Mouse (Mus musculus): ENCODE measurements at regions not wholly inside any gene's neighbourhood (a gene's known extent, or its start where the extent isn't known, plus 50 kb on each side); places are given as distances from the start of the nearest gene placed in this dataset.
"Not testable (repeated sequence)": the region's sequence is repeated elsewhere in the genome, so short reads cannot be mapped to it uniquely, and the experiment has no call there.

GRCm38 (mm10) chr17:63719771-63720170 lies 143.1 kb upstream of the Fer start:
- Histone ChIP-seq H3K27me3 (ENCODE audit: insufficient read depth, low read length) (no peaks in the 10 kb centered on the region), H3K9me3 (ENCODE audit: low read depth, low read length) (no peaks in the 10 kb centered on the region), H3K9ac (no peak overlapping the region), H3K4me1 (ENCODE audit: insufficient read depth) (no peaks in the 10 kb centered on the region), H3K4me2 (no peak overlapping the region), H3K27ac (ENCODE audit: low read depth) (no peak overlapping the region), H3K4me3 (ENCODE audit: low read depth, low read length) (no peak overlapping the region), H3K36me3 (ENCODE audit: insufficient read depth) (no peaks in the 10 kb centered on the region)
- DNase-seq (no peak), ATAC-seq (ENCODE audit: insufficient read depth) (no peak)
- no peak for TF ChIP-seq CTCF (IDR thresholded peaks at IDR 0.05; ENCODE audit: low read depth)
- 64% methylated on average over 4 of the region's 4 CpGs for whole genome bisulfite sequencing

GRCm38 (mm10) chr17:63720883-63721282 lies 142.0 kb upstream of the Fer start:
- H3K9ac ChIP-seq: no peak overlapping the region
- H3K27me3 ChIP-seq (ENCODE audit: insufficient read depth, low read length): no peaks in the 10 kb centered on the region
- TF ChIP-seq CTCF (IDR thresholded peaks at IDR 0.05; ENCODE audit: low read depth): no peak
- DNase-seq (peak; percentile 33), ATAC-seq (ENCODE audit: insufficient read depth) (no peak)
- H3K4me1 ChIP-seq (ENCODE audit: insufficient read depth): no peaks in the 10 kb centered on the region
- no peak overlapping the region for H3K4me3 ChIP-seq (ENCODE audit: low read depth, low read length)
- no peaks in the 10 kb centered on the region for H3K9me3 ChIP-seq (ENCODE audit: low read depth, low read length)
- no peak overlapping the region for H3K4me2 ChIP-seq
- no peaks in the 10 kb centered on the region for H3K36me3 ChIP-seq (ENCODE audit: insufficient read depth)
- H3K27ac ChIP-seq (ENCODE audit: low read depth): no peak overlapping the region
- 26% methylated on average over 4 of the region's 4 CpGs for WGBS

GRCm38 (mm10) chr17:63722434-63723004 lies 140.3 kb upstream of the Fer start:
- Histone ChIP-seq H3K9ac (no peak overlapping the region), H3K9me3 (ENCODE audit: low read depth, low read length) (no peaks in the 10 kb centered on the region), H3K4me3 (ENCODE audit: low read depth, low read length) (no peak overlapping the region), H3K36me3 (ENCODE audit: insufficient read depth) (no peaks in the 10 kb centered on the region), H3K27ac (ENCODE audit: low read depth) (no peak overlapping the region), H3K27me3 (ENCODE audit: insufficient read depth, low read length) (no peaks in the 10 kb centered on the region), H3K4me2 (no peak overlapping the region), H3K4me1 (ENCODE audit: insufficient read depth) (no peaks in the 10 kb centered on the region)
- ATAC-seq (ENCODE audit: insufficient read depth): no peak; the same call in 1 of the 2 replicates
- peak; percentile 7 for DNase-seq
- TF ChIP-seq CTCF (IDR thresholded peaks at IDR 0.05; ENCODE audit: low read depth): no peak
- WGBS: 61% methylated on average over 12 of the region's 12 CpGs

- H3K27me3 ChIP-seq (ENCODE audit: insufficient read depth, low read length): no peaks in the 10 kb centered on the region
- H3K36me3 ChIP-seq (ENCODE audit: insufficient read depth): no peaks in the 10 kb centered on the region
- H3K4me1 ChIP-seq (ENCODE audit: insufficient read depth): no peaks in the 10 kb centered on the region
- 88% methylated on average over 1 of the region's 1 CpGs for WGBS
- H3K4me3 ChIP-seq (ENCODE audit: low read depth, low read length): no peak overlapping the region
- ATAC-seq (ENCODE audit: insufficient read depth) (no peak), DNase-seq (no peak)
- no peak overlapping the region for H3K9ac ChIP-seq
- no peaks in the 10 kb centered on the region for H3K9me3 ChIP-seq (ENCODE audit: low read depth, low read length)
- H3K27ac ChIP-seq (ENCODE audit: low read depth): no peak overlapping the region
- H3K4me2 ChIP-seq: no peak overlapping the region
- no peak for TF ChIP-seq CTCF (IDR thresholded peaks at IDR 0.05; ENCODE audit: low read depth)
These were observed 124.7 kb upstream of the Fer start for GRCm38 (mm10) chr17:63738206-63738605.

GRCm38 (mm10) chr17:63739710-63740109 lies 123.2 kb upstream of the Fer start:
- WGBS: 80% methylated on average over 2 of the region's 2 CpGs
- DNase-seq (no peak), ATAC-seq (ENCODE audit: insufficient read depth) (no peak)
- Histone ChIP-seq H3K4me2 (no peak overlapping the region), H3K4me1 (ENCODE audit: insufficient read depth) (no peaks in the 10 kb centered on the region), H3K36me3 (ENCODE audit: insufficient read depth) (no peaks in the 10 kb centered on the region), H3K9ac (no peak overlapping the region), H3K27me3 (ENCODE audit: insufficient read depth, low read length) (no peaks in the 10 kb centered on the region), H3K4me3 (ENCODE audit: low read depth, low read length) (no peak overlapping the region), H3K27ac (ENCODE audit: low read depth) (no peak overlapping the region), H3K9me3 (ENCODE audit: low read depth, low read length) (no peaks in the 10 kb centered on the region)
- TF ChIP-seq CTCF (IDR thresholded peaks at IDR 0.05; ENCODE audit: low read depth): no peak

- not testable (repeated sequence) for ATAC-seq (ENCODE audit: insufficient read depth); H3K27me3 ChIP-seq (ENCODE audit: insufficient read depth, low read length); H3K4me2 ChIP-seq; H3K9ac ChIP-seq; H3K27ac ChIP-seq (ENCODE audit: low read depth); H3K4me3 ChIP-seq (ENCODE audit: low read depth, low read length); H3K4me1 ChIP-seq (ENCODE audit: insufficient read depth); H3K36me3 ChIP-seq (ENCODE audit: insufficient read depth); DNase-seq; H3K9me3 ChIP-seq (ENCODE audit: low read depth, low read length)
- WGBS: 92% methylated on average over 6 of the region's 10 CpGs
These were observed 113.6 kb upstream of the Fer start for GRCm38 (mm10) chr17:63749257-63749656.

GRCm38 (mm10) chr17:63754399-63754798 lies 108.5 kb upstream of the Fer start:
- WGBS: 62% methylated on average over 2 of the region's 2 CpGs
- no peak for ATAC-seq (ENCODE audit: insufficient read depth)

More at GRCm38 (mm10) chr17:63754399-63754798, 108.5 kb upstream of the Fer start:
- Histone ChIP-seq H3K27ac (ENCODE audit: low read depth) (no peak overlapping the region), H3K4me2 (no peak overlapping the region), H3K4me1 (ENCODE audit: insufficient read depth) (no peaks in the 10 kb centered on the region), H3K27me3 (ENCODE audit: insufficient read depth, low read length) (no peaks in the 10 kb centered on the region), H3K36me3 (ENCODE audit: insufficient read depth) (no peaks in the 10 kb centered on the region), H3K9me3 (ENCODE audit: low read depth, low read length) (no peaks in the 10 kb centered on the region), H3K9ac (no peak overlapping the region), H3K4me3 (ENCODE audit: low read depth, low read length) (no peak overlapping the region)
- TF ChIP-seq CTCF (IDR thresholded peaks at IDR 0.05; ENCODE audit: low read depth): no peak
- no peak for DNase-seq
